Mouse (Mus musculus): ENCODE data around the gene Megf6.

DNA sequence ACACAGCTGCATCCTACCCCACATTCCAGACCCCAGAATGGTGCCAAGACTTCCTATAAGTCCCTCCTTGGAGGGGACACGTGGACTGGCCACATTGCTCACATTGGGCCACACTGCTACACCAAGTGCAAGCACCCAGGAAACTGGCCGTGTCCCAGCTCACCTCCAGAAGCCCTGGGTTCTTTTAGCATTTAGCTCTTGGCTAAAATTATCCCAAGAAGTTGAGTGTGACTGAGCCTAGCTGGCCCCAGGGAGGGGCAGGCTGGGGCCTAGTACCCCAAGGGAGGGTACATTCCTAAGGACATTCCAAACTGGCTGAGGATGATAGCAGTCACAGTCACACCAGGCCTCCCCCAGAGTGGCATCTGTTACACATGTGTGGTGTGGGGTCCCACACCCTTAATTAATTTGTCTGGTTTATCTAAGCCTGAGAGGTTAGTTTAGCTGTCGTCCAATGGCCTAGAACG, 123.2 kb downstream of the Megf6 start:
- TF ChIP-seq EP300 (IDR thresholded peaks at IDR 0.05; ENCODE audit: insufficient read depth, low read depth, low read length) (no peak), CTCF (IDR thresholded peaks at IDR 0.05; ENCODE audit: low read depth, low read length) (no peak)
